Mouse (Mus musculus): ENCODE results near the gene Sptlc2. TPM values are rescaled to one million over a fixed set of nuclear protein-coding genes. Genes with fewer than 3 reads are reported as not detected.

Sptlc2 gene
- total RNA-seq, 2 experiments from 2014 or later, result 33.7 to 57.3 TPM

GRCm38 (mm10) chr12:87397811-87398417, 9.8 kb upstream of the Sptlc2 start:
- no peak for ATAC-seq (replicated peaks; ENCODE audit: low FRiP score, poor library complexity, severe bottlenecking)

GRCm38 (mm10) chr12:87397126-87397525, 9.0 kb upstream of the Sptlc2 start:
- ATAC-seq (replicated peaks; ENCODE audit: low FRiP score, poor library complexity, severe bottlenecking), result no peak

- ATAC-seq (replicated peaks; ENCODE audit: low FRiP score, poor library complexity, severe bottlenecking), result no peak
Measured at GRCm38 (mm10) chr12:87394316-87394715, 6.2 kb upstream of the Sptlc2 start.

- no peak for ATAC-seq (replicated peaks; ENCODE audit: low FRiP score, poor library complexity, severe bottlenecking)
Measured at GRCm38 (mm10) chr12:87393447-87394145, 5.4 kb upstream of the Sptlc2 start.

GRCm38 (mm10) chr12:87391355-87391754, 3.2 kb upstream of the Sptlc2 start:
- no peak for ATAC-seq (replicated peaks; ENCODE audit: low FRiP score, poor library complexity, severe bottlenecking)

GRCm38 (mm10) chr12:87389231-87389630, 1.1 kb upstream of the Sptlc2 start:
- no peak for ATAC-seq (replicated peaks; ENCODE audit: low FRiP score, poor library complexity, severe bottlenecking)

GRCm38 (mm10) chr12:87387171-87388121, 709 bp downstream of the Sptlc2 start:
- no peak for ATAC-seq (replicated peaks; ENCODE audit: low FRiP score, poor library complexity, severe bottlenecking)

- ATAC-seq (replicated peaks; ENCODE audit: low FRiP score, poor library complexity, severe bottlenecking), result no peak
Measured at GRCm38 (mm10) chr12:87385051-87385450, 3.1 kb downstream of the Sptlc2 start.

- no peak for ATAC-seq (replicated peaks; ENCODE audit: low FRiP score, poor library complexity, severe bottlenecking)
Measured at GRCm38 (mm10) chr12:87381380-87381682, 6.8 kb downstream of the Sptlc2 start.

GRCm38 (mm10) chr12:87380586-87381379, 7.4 kb downstream of the Sptlc2 start:
- ATAC-seq (replicated peaks; ENCODE audit: low FRiP score, poor library complexity, severe bottlenecking), result no peak; the same call in 1 of the 2 replicates

GRCm38 (mm10) chr12:87379496-87379895, 8.7 kb downstream of the Sptlc2 start:
- no peak for ATAC-seq (replicated peaks; ENCODE audit: low FRiP score, poor library complexity, severe bottlenecking)

- ATAC-seq (replicated peaks; ENCODE audit: low FRiP score, poor library complexity, severe bottlenecking), result no peak
Measured at GRCm38 (mm10) chr12:87374159-87374558, 14.0 kb downstream of the Sptlc2 start.

- ATAC-seq (replicated peaks; ENCODE audit: low FRiP score, poor library complexity, severe bottlenecking), result no peak
Measured at GRCm38 (mm10) chr12:87369319-87369718, 18.8 kb downstream of the Sptlc2 start.

- no peak for ATAC-seq (replicated peaks; ENCODE audit: low FRiP score, poor library complexity, severe bottlenecking)
Measured at GRCm38 (mm10) chr12:87368092-87368491, 20.1 kb downstream of the Sptlc2 start.

GRCm38 (mm10) chr12:87365676-87366075, 22.5 kb downstream of the Sptlc2 start:
- no peak for ATAC-seq (replicated peaks; ENCODE audit: low FRiP score, poor library complexity, severe bottlenecking)

GRCm38 (mm10) chr12:87362111-87362510, 26.0 kb downstream of the Sptlc2 start:
- ATAC-seq (replicated peaks; ENCODE audit: low FRiP score, poor library complexity, severe bottlenecking), result no peak

- no peak for ATAC-seq (replicated peaks; ENCODE audit: low FRiP score, poor library complexity, severe bottlenecking)
Measured at GRCm38 (mm10) chr12:87348029-87348428, 40.1 kb downstream of the Sptlc2 start.

GRCm38 (mm10) chr12:87347511-87347910, 40.6 kb downstream of the Sptlc2 start:
- no peak for ATAC-seq (replicated peaks; ENCODE audit: low FRiP score, poor library complexity, severe bottlenecking)

- ATAC-seq (replicated peaks; ENCODE audit: low FRiP score, poor library complexity, severe bottlenecking), result no peak
Measured at GRCm38 (mm10) chr12:87343084-87343605, 45.0 kb downstream of the Sptlc2 start.

- ATAC-seq (replicated peaks; ENCODE audit: low FRiP score, poor library complexity, severe bottlenecking), result no peak
Measured at GRCm38 (mm10) chr12:87338082-87338481, 50.1 kb downstream of the Sptlc2 start.
